Mouse (Mus musculus) small intestine, adult 2 months (tissue): ENCODE results near the gene Tmem239. TPM values are rescaled to one million over a fixed set of nuclear protein-coding genes. Genes with fewer than 3 reads are reported as not detected.
A peak's percentile ranks its signal among the peaks of the same experiment; 100 is the strongest.

ENCODE experiments used
- H3K27ac ChIP-seq: fragments of 200-500 bp; 2 replicates; pipeline ENCODE4 v1.5.1; 2012; ENCODE audit warnings: low read depth, low read length, control low read depth, inconsistent platforms; ENCODE audit not compliant: insufficient read depth
- H3K27me3 ChIP-seq: fragments of 200-500 bp; 2 replicates; pipeline ENCODE4 v1.6.1; 2012; ENCODE audit warnings: mild to moderate bottlenecking, moderate library complexity, low read length, inconsistent platforms; ENCODE audit not compliant: control insufficient read depth, insufficient read depth
- H3K36me3 ChIP-seq: fragments of 200-500 bp; 2 replicates; pipeline ENCODE4 v1.6.1; 2012; ENCODE audit warnings: mild to moderate bottlenecking, low read length, control low read depth, inconsistent platforms; ENCODE audit not compliant: control insufficient read depth, insufficient read depth
- H3K4me1 ChIP-seq: fragments of 200-500 bp; 2 replicates; pipeline ENCODE4 v1.6.1; 2012; ENCODE audit warnings: low read length, inconsistent platforms, mixed read lengths; ENCODE audit not compliant: control insufficient read depth, insufficient read depth, insufficient read length
- H3K4me3 ChIP-seq: fragments of 200-500 bp; 2 replicates; pipeline ENCODE4 v1.5.1; 2012; ENCODE audit warnings: low read depth, mild to moderate bottlenecking, control low read depth, inconsistent platforms, low read length, moderate library complexity
- CTCF ChIP-seq: fragments of 200-500 bp; IDR thresholded peaks from 2 replicates; pipeline ENCODE4 v1.5.1; 2012; ENCODE audit warnings: low read depth, mild to moderate bottlenecking, control low read depth, inconsistent platforms, low read length, moderate library complexity, mixed read lengths; ENCODE audit not compliant: insufficient replicate concordance, insufficient read length; ENCODE audit errors: extremely low read depth
- POLR2A ChIP-seq: fragments of 200-500 bp; IDR thresholded peaks from 2 replicates; pipeline ENCODE4 v1.6.1; 2012; ENCODE audit warnings: low read depth, mild to moderate bottlenecking, control low read depth, inconsistent platforms, low read length, moderate library complexity
- WGBS: fragments of 180-500 bp; shearing (Covaris S2); methylation state at CpG from one replicate; pipeline ENCODE4 v1.1.7; 2018; 5-methylcytosine and 5-hydroxymethylcytosine counted together
- polyA plus RNA-seq: library from polyadenylated mRNA; depleted of rRNA; stranded (reverse); fragments of >200 nt; gene quantifications from 2 replicates; pipeline ENCODE4 v1.2.3, GENCODE M21; 2012

Gene Tmem239
- polyA plus RNA-seq, 1 experiment, result not detected

DNA sequence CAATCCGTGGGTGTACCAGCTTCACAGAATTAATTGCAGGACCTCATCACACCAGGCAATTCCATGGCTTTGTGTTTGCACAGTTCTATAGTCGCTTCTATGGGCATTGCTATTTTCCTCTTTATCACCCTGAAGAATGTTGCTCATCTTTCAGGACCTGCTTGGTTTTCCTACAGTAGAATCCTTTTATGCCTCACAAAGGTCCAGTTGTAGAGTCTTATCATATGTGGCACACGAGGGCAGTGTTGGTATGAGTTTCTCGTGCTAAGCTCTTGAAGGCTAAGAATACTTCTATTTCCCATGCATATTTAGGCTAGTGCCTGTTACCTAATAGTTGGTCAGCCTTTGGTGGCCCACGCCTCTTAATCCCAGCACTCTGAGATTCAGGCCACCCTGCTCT lies 18.8 kb downstream of the Tmem239 start:
- 17% methylated on average over 5 of the region's 5 CpGs for WGBS
- Histone ChIP-seq H3K36me3 (no peaks in the 10 kb centered on the region), H3K4me3 (no peak overlapping the region; the same call in 1 of the 2 replicates), H3K27me3 (no peaks in the 10 kb centered on the region), H3K4me1 (peaks cover 12% of the 10 kb centered on the region), H3K27ac (no peak overlapping the region)
- TF ChIP-seq POLR2A (no peak), CTCF (no peak)

DNA sequence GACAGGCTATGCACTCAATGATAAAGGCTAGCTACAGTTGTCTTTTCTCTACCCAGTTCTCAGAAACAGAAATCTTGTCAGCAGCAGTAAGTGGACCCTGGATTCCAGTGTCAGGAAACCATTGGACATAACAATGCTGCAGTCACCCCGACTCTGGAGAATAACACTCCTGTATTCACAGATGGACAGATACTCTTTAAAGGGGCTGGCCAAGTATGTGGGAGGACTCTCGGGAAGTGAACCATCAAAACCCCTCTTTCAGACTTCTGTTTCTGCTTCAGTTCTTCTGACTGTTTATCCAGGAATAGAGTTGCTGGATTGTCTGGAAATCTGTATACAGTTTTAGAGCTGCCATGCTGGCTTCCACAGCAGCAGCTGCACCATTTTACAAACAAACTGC lies 23.6 kb downstream of the Tmem239 start:
- Histone ChIP-seq H3K27ac (no peak overlapping the region), H3K36me3 (peaks cover 4% of the 10 kb centered on the region; the same call in 1 of the 2 replicates), H3K4me3 (no peak overlapping the region), H3K27me3 (no peaks in the 10 kb centered on the region), H3K4me1 (peaks cover 5% of the 10 kb centered on the region; the same call in 1 of the 2 replicates)
- 57% methylated on average over 2 of the region's 2 CpGs for WGBS
- TF ChIP-seq CTCF (no peak), POLR2A (no peak)

DNA sequence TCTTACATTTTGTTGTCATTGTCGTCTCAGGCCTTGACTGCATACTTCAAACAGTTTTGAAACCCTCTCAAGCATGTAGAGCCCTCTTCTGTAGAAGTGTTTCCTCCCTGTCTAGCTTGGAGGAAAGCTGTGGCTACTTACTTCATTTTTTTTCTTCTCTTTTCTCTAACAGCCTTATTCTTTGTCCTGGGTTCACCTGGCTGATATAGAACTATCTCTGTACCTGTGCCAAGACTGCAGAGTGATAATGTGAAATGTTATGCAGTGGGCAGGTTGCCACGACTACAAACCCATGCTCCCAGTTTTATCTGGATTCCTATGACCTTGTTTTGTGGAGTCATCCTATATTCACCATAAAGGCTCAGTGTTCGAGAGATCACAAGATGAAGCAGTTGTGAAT lies 24.2 kb downstream of the Tmem239 start:
- H3K27me3 ChIP-seq, result no peaks in the 10 kb centered on the region
- no peaks in the 10 kb centered on the region for H3K4me1 ChIP-seq
- no peak overlapping the region for H3K27ac ChIP-seq
- TF ChIP-seq POLR2A (no peak), CTCF (no peak)
- H3K36me3 ChIP-seq, result peaks cover 4% of the 10 kb centered on the region; the same call in 1 of the 2 replicates
- H3K4me3 ChIP-seq, result no peak overlapping the region
- WGBS, result 22% methylated on average over 3 of the region's 3 CpGs

DNA sequence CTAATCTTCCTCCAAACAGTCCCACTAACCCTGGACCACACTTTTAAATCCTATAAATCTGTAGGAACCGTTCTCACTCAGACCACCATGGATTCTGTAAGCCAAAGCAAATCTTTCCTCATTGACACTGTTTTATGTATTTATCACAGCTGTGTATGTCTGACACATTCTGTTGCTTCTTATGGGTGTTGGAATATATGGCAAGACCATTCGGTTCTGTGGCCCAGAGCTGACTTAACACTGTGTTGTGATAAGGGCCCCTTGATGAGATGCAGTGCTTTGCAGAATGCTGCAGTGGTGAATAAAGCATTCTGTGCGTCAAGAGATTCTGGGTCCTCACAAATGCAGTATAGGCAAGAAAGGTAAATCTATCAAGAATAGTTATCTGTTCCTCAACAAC lies 25.9 kb downstream of the Tmem239 start:
- H3K27ac ChIP-seq, result no peak overlapping the region
- H3K4me3 ChIP-seq, result no peak overlapping the region
- no peaks in the 10 kb centered on the region for H3K27me3 ChIP-seq
- peaks cover 4% of the 10 kb centered on the region; the same call in 1 of the 2 replicates for H3K36me3 ChIP-seq
- WGBS, result 89% methylated on average over 3 of the region's 3 CpGs
- TF ChIP-seq POLR2A (no peak), CTCF (no peak)
- no peaks in the 10 kb centered on the region for H3K4me1 ChIP-seq

DNA sequence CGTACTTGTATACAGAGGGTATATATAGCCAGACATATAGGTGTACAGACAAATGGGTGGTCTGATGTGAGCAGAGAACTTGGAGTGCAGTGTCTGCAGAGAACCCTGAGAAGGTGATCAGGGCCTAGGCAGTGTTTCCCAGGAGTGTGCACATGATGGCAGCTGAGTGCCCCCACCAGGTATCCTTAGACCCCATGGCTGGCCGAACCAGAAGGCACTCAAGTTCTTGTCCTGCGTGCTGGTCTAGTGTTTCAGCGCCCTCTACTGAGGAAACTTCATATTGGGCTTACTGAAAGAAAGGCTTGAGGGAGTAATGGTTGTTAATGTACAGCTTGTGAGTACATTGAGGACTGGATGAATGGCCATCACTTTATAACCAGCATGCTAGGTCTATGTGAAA lies 26.9 kb downstream of the Tmem239 start:
- WGBS, result 15% methylated on average over 4 of the region's 4 CpGs
- H3K4me1 ChIP-seq, result no peaks in the 10 kb centered on the region
- H3K36me3 ChIP-seq, result peaks cover 6% of the 10 kb centered on the region
- TF ChIP-seq POLR2A, result no peak
- TF ChIP-seq CTCF, result peak; percentile 49; the same call in 1 of the 2 replicates
- no peak overlapping the region for H3K27ac ChIP-seq
- H3K4me3 ChIP-seq, result no peak overlapping the region
- no peaks in the 10 kb centered on the region for H3K27me3 ChIP-seq

- H3K27me3 ChIP-seq, result no peaks in the 10 kb centered on the region
- no peaks in the 10 kb centered on the region for H3K4me1 ChIP-seq
- WGBS, result 92% methylated on average over 1 of the region's 1 CpGs
- no peak overlapping the region for H3K27ac ChIP-seq
- TF ChIP-seq POLR2A, result no peak
- TF ChIP-seq CTCF, result no peak
- H3K36me3 ChIP-seq, result peaks cover 37% of the 10 kb centered on the region
- H3K4me3 ChIP-seq, result no peak overlapping the region
Measured at GRCm38 (mm10) chr2:130436769-130437168, 30.5 kb downstream of the Tmem239 start.

- Histone ChIP-seq H3K27ac (no peak overlapping the region), H3K27me3 (no peaks in the 10 kb centered on the region), H3K4me1 (no peaks in the 10 kb centered on the region), H3K36me3 (peaks cover 55% of the 10 kb centered on the region), H3K4me3 (no peak overlapping the region)
- TF ChIP-seq CTCF (no peak), POLR2A (no peak)
- WGBS, result 87% methylated on average over 3 of the region's 3 CpGs
Measured at GRCm38 (mm10) chr2:130438861-130439260, 32.6 kb downstream of the Tmem239 start.
